Mouse (Mus musculus) cerebellum, adult 2 months (tissue): ENCODE results near the gene Nphp4.

Source experiments
- CTCF ChIP-seq: fragments of 200-500 bp; IDR thresholded peaks from 2 replicates; pipeline ENCODE4 v1.5.1; 2011; ENCODE audit warnings: low read depth, mild to moderate bottlenecking, control low read depth, low read length, moderate library complexity, borderline replicate concordance; ENCODE audit not compliant: insufficient read depth
- POLR2A ChIP-seq: fragments of 200-500 bp; IDR thresholded peaks from 2 replicates; pipeline ENCODE4 v1.6.1; 2011; ENCODE audit warnings: low read length, control low read depth, borderline replicate concordance; ENCODE audit not compliant: insufficient read depth

GRCm38 (mm10) chr4:152539756-152540155 lies 63.2 kb downstream of the Nphp4 start:
- TF ChIP-seq POLR2A (no peak), CTCF (no peak)
